Mouse (Mus musculus) ZHBTc4 (cell line): ENCODE data around the gene Gm21891.
"Not testable (repeated sequence)": the region's sequence is repeated elsewhere in the genome, so short reads cannot be mapped to it uniquely, and the experiment has no call there.

Source experiments
- DNase-seq: peaks from one replicate; pipeline ENCODE4 v3.0.0-alpha.2; 2011; ENCODE audit warnings: low read depth, low spot score

Gm21891 gene

DNA sequence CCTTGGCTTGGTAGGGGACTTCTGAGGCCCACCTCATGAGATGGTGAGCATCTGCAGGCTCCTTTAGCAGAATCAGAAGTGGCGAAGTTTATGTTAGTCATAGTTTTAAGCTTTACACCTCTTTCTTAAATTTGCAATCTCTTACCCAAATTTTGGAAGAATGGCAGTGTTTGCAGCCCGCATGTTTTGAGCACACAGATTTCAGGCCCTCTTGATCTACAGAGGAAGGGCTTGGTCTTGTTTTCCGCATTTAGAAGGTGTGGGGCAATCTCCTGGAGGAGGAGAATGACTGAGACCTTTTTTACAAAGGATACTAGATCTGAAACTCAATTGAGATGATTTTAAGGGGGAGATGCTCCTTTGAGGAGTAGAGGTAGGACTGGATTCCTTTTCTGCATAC lies at the start of gene Gm21891:
Gene Gm21891 (minus strand): TSS at position 101 of the 400 bp plus-strand sequence.
- DNase-seq, result not testable (repeated sequence)

DNA sequence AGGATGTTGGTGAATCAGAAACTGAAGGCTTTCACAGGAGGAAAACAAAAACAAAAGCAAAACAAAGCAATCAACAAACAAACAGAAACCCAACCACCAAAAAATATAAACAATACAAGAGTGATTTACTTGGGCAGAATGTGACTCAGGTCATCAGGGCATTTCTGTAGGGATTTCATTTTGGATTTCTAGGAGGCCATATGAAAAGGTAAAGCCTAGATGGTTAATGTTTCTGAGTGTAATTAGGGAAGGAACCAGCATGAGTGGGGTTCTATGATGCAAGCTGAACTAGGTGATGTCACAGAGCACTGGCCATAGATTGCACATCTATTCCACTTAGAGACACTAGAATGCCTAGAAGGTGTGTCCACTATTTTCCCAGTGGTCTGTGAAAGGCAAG lies 28.4 kb upstream of the Gm21891 start, which contains the start of gene Gm21425:
Gene Gm21425 (plus strand): TSS at position 301 of the 400 bp plus-strand sequence.
- not testable (repeated sequence) for DNase-seq
